Mouse (Mus musculus) kidney, adult 2 months (tissue): ENCODE results near the gene Lyrm4.

Source experiments
- CTCF ChIP-seq: fragments of 200-500 bp; conservative IDR thresholded peaks from 2 replicates; pipeline ENCODE4 v1.5.1; 2011; ENCODE audit warnings: low read depth, mild to moderate bottlenecking, control low read depth, low read length, moderate library complexity, mixed read lengths; ENCODE audit not compliant: insufficient read depth, insufficient read length
- POLR2A ChIP-seq: fragments of 200-500 bp; IDR thresholded peaks from one replicate; pipeline ENCODE4 v1.6.1; 2011; ENCODE audit warnings: low read depth, low read length, control low read depth

- TF ChIP-seq CTCF (no peak), POLR2A (no peak)
Observed at GRCm38 (mm10) chr13:35976912-35977311, 140.4 kb downstream of the Lyrm4 start.
